Mouse (Mus musculus) urinary bladder, postnatal 4 days (tissue): ENCODE results near the gene Tac2.

ENCODE experiments used
- DNase-seq, 2 experiments: peaks; one replicate each; pipeline ENCODE4 v3.0.0; 2021 to 2022; ENCODE audit warnings: low spot score in 2 of 2

Tac2 gene

GRCm38 (mm10) chr10:127755770-127756468, 31.6 kb downstream of the Tac2 start:
- DNase-seq, result peak; percentile 15 to 50

DNA sequence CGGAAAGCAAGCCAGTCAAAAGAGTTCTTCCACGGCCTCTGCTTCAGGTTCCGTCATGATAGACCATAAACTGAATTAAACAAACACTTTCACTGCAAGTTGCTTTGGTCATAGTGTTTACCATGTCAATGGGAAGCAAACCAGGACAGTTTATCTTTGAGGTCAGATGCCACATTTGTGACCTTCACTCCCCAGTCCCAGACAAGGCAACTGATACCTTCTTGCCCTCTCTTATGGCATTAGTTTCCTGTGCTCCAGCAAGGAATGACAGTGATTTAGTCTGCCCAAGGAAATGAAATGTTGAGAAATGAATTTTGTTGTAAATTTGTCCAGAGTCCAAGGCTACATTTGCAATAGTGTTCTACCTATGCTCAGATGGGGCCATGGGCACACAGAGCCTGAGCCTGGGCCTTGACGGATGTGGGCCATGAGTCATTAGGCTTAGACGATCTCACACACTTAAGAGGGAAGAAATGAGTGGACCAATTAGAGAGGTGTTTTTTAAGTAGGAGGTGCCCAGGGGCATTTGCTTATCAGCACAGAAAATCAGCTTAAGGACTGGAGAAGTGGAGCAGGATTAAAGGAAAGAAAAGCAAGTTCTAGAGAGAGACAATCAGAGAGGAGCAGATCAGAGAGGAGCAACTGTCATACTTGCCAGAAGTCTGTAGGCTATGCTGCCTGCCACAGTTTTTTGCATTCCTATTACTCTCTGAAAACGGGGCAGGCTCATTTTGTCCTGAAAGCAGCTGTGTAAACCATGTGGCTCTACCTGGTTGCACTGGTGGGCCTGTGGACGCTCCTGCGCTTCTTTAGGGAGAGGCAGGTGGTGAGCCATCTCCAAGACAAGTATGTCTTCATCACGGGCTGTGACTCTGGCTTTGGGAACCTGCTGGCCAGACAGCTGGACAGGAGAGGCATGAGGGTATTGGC, 35.2 kb downstream of the Tac2 start, which contains the start of the genes Rdh1 and Rdh16f1:
TSS of gene Rdh1 (plus strand) at position 541 of the 930 bp plus-strand sequence.
TSS of gene Rdh16f1 (plus strand) at position 607 of the 930 bp plus-strand sequence.
- DNase-seq, result peak in 1 of 2 experiments; percentile 9

DNA sequence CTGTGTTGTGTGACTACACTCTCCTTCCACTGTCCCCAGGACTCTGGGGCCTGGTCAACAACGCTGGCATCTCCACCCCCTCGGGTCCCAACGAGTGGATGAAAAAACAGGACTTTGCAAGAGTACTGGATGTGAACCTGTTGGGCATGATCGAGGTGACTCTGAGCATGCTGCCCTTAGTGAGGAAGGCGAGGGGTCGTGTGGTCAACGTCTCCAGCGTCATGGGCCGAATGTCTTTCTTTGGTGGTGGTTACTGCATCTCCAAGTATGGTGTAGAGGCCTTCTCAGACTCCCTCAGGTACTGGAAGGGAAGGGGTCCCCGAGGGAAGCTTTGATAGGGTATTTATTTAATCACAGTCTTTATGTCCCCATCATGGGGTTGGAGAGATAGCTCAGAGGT, 38.6 kb downstream of the Tac2 start:
- DNase-seq, result peak in 1 of 2 experiments; percentile 6

GRCm38 (mm10) chr10:127763914-127764680, 39.8 kb downstream of the Tac2 start:
- DNase-seq, result peak in 1 of 2 experiments; percentile 14

DNA sequence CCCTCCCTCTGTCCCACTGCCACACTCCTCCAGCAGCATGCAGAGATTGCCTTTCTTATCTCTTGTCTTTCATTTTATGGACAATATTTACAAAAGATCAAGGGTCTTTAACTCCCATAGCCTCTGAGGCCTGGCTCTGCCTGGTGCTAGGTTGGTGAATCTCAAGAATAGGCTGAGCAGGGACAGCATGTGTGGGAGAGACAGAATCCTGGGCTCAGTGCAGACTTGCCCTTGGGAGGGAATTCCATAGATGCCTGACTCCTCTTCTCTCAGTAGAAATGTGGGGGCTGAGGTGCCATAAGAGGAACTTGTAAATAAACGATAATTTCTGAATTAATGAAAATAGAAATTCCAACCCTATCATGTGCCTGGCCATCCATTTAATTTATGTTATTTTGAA, 42.3 kb downstream of the Tac2 start:
- peak in 1 of 2 experiments; percentile 10 for DNase-seq

GRCm38 (mm10) chr10:127776011-127776410, 51.7 kb downstream of the Tac2 start, which contains the start of gene Rdh9:
Gene Rdh9 (plus strand): TSS chr10:127776386.
- DNase-seq, result no peak
